Mouse (Mus musculus) cerebellum, adult 9-10 months (tissue): ENCODE data around the gene Edem1.
"Not testable (repeated sequence)": the region's sequence is repeated elsewhere in the genome, so short reads cannot be mapped to it uniquely, and the experiment has no call there.

ENCODE experiments used
- DNase-seq: peaks from one replicate; pipeline ENCODE4 v3.0.0; 2022

The Edem1 gene

GRCm38 (mm10) chr6:108832170-108832569 is 3.7 kb downstream of the Edem1 start:
- DNase-seq: no peak

GRCm38 (mm10) chr6:108832989-108833388 is 4.5 kb downstream of the Edem1 start:
- no peak for DNase-seq

- no peak for DNase-seq
Observed at GRCm38 (mm10) chr6:108833963-108834697, 5.7 kb downstream of the Edem1 start.

- no peak for DNase-seq
Observed at GRCm38 (mm10) chr6:108835765-108836691, 7.6 kb downstream of the Edem1 start.

- DNase-seq: no peak
Observed at GRCm38 (mm10) chr6:108837081-108837480, 8.6 kb downstream of the Edem1 start.

- no peak for DNase-seq
Observed at GRCm38 (mm10) chr6:108837958-108838357, 9.5 kb downstream of the Edem1 start.

GRCm38 (mm10) chr6:108839432-108839831 is 11.0 kb downstream of the Edem1 start:
- DNase-seq: no peak

- DNase-seq: no peak
Observed at GRCm38 (mm10) chr6:108840861-108841640, 12.6 kb downstream of the Edem1 start.

- DNase-seq: no peak
Observed at GRCm38 (mm10) chr6:108843664-108844063, 15.2 kb downstream of the Edem1 start.

GRCm38 (mm10) chr6:108844093-108844492 is 15.7 kb downstream of the Edem1 start:
- DNase-seq: no peak

GRCm38 (mm10) chr6:108844771-108845170 is 16.3 kb downstream of the Edem1 start:
- no peak for DNase-seq

GRCm38 (mm10) chr6:108852088-108852670 is 23.7 kb downstream of the Edem1 start:
- DNase-seq: no peak

GRCm38 (mm10) chr6:108852986-108853385 is 24.5 kb downstream of the Edem1 start:
- peak; percentile 21 for DNase-seq

- no peak for DNase-seq
Observed at GRCm38 (mm10) chr6:108858583-108858982, 30.1 kb downstream of the Edem1 start.

- no peak for DNase-seq
Observed at GRCm38 (mm10) chr6:108861226-108861625, 32.8 kb downstream of the Edem1 start.

- DNase-seq: no peak
Observed at GRCm38 (mm10) chr6:108862548-108862947, 34.1 kb downstream of the Edem1 start.

GRCm38 (mm10) chr6:108866317-108866716 is 37.9 kb downstream of the Edem1 start:
- DNase-seq: no peak

- DNase-seq: not testable (repeated sequence)
Observed at GRCm38 (mm10) chr6:108869031-108869430, 40.6 kb downstream of the Edem1 start.

- DNase-seq: no peak
Observed at GRCm38 (mm10) chr6:108870421-108870820, 42.0 kb downstream of the Edem1 start.

- DNase-seq: no peak
Observed at GRCm38 (mm10) chr6:108871251-108871650, 42.8 kb downstream of the Edem1 start.

GRCm38 (mm10) chr6:108875344-108875743 is 46.9 kb downstream of the Edem1 start:
- DNase-seq: no peak

- no peak for DNase-seq
Observed at GRCm38 (mm10) chr6:108876052-108876451, 47.6 kb downstream of the Edem1 start.

GRCm38 (mm10) chr6:108876486-108876885 is 48.0 kb downstream of the Edem1 start:
- DNase-seq: no peak
